Mouse (Mus musculus): ENCODE measurements around the gene Rere. TPM values are rescaled to one million over a fixed set of nuclear protein-coding genes. Genes with fewer than 3 reads are reported as not detected.

Gene Rere
- polyA plus RNA-seq, 1 experiment from 2014 or later: 5.9 TPM

GRCm38 (mm10) chr4:150257252-150258204 lies 23.9 kb upstream of the Rere start:
- Histone ChIP-seq H3K27ac (no peak overlapping the region), H3K4me2 (no peak overlapping the region), H3K4me3 (replicated peaks) (no peak overlapping the region), H3K4me1 (replicated peaks) (peaks cover 16% of the 10 kb centered on the region; the same call in 1 of the 2 replicates), H3K27me3 (no peaks in the 10 kb centered on the region), H3K9me3 (replicated peaks) (no peaks in the 10 kb centered on the region), H3K9ac (no peak overlapping the region), H3K36me3 (no peaks in the 10 kb centered on the region)
- 48% methylated on average over 20 of the region's 20 CpGs for WGBS (ENCODE audit: insufficient replicate concordance)
- peak; percentile 69 for ATAC-seq (ENCODE audit: low read depth)
- peak; percentile 63 for DNase-seq

- no peak for DNase-seq
- 69% methylated on average over 14 of the region's 14 CpGs for WGBS (ENCODE audit: insufficient replicate concordance)
- Histone ChIP-seq H3K4me1 (replicated peaks) (peaks cover 16% of the 10 kb centered on the region; the same call in 1 of the 2 replicates), H3K27ac (no peak overlapping the region), H3K9me3 (replicated peaks) (no peaks in the 10 kb centered on the region), H3K27me3 (no peaks in the 10 kb centered on the region), H3K9ac (no peak overlapping the region), H3K36me3 (no peaks in the 10 kb centered on the region), H3K4me3 (replicated peaks) (no peak overlapping the region), H3K4me2 (no peak overlapping the region)
- ATAC-seq (ENCODE audit: low read depth): no peak
These were observed 23.1 kb upstream of the Rere start for GRCm38 (mm10) chr4:150258388-150258787.

GRCm38 (mm10) chr4:150259577-150259976 lies 21.9 kb upstream of the Rere start:
- Histone ChIP-seq H3K27ac (no peak overlapping the region), H3K36me3 (no peaks in the 10 kb centered on the region), H3K9ac (no peak overlapping the region), H3K4me3 (replicated peaks) (no peak overlapping the region), H3K4me1 (replicated peaks) (peaks cover 16% of the 10 kb centered on the region; the same call in 1 of the 2 replicates), H3K4me2 (no peak overlapping the region), H3K9me3 (replicated peaks) (no peaks in the 10 kb centered on the region), H3K27me3 (no peaks in the 10 kb centered on the region)
- WGBS (ENCODE audit: insufficient replicate concordance): 78% methylated on average over 7 of the region's 7 CpGs
- ATAC-seq (ENCODE audit: low read depth) (no peak), DNase-seq (no peak)

GRCm38 (mm10) chr4:150260111-150260510 lies 21.3 kb upstream of the Rere start:
- DNase-seq (no peak), ATAC-seq (ENCODE audit: low read depth) (no peak)
- Histone ChIP-seq H3K4me3 (replicated peaks) (no peak overlapping the region), H3K27me3 (no peaks in the 10 kb centered on the region), H3K27ac (no peak overlapping the region), H3K9ac (no peak overlapping the region), H3K9me3 (replicated peaks) (no peaks in the 10 kb centered on the region), H3K4me2 (no peak overlapping the region), H3K36me3 (no peaks in the 10 kb centered on the region), H3K4me1 (replicated peaks) (peaks cover 18% of the 10 kb centered on the region)
- WGBS (ENCODE audit: insufficient replicate concordance): 80% methylated on average over 7 of the region's 7 CpGs

- Histone ChIP-seq H3K4me3 (replicated peaks) (no peak overlapping the region), H3K36me3 (no peaks in the 10 kb centered on the region), H3K4me2 (no peak overlapping the region), H3K27ac (no peak overlapping the region), H3K27me3 (no peaks in the 10 kb centered on the region), H3K9me3 (replicated peaks) (no peaks in the 10 kb centered on the region), H3K4me1 (replicated peaks) (peaks cover 25% of the 10 kb centered on the region), H3K9ac (no peak overlapping the region)
- WGBS (ENCODE audit: insufficient replicate concordance): 28% methylated on average over 6 of the region's 6 CpGs
- ATAC-seq (ENCODE audit: low read depth) (no peak), DNase-seq (no peak)
These were observed 20.7 kb upstream of the Rere start for GRCm38 (mm10) chr4:150260745-150261144.

GRCm38 (mm10) chr4:150262301-150262700 lies 19.1 kb upstream of the Rere start:
- DNase-seq (no peak), ATAC-seq (ENCODE audit: low read depth) (no peak)
- no peak overlapping the region for H3K4me2 ChIP-seq

GRCm38 (mm10) chr4:150264903-150265302 lies 16.5 kb upstream of the Rere start:
- WGBS (ENCODE audit: insufficient replicate concordance): 44% methylated on average over 7 of the region's 7 CpGs
- 0 out of 2 replicates have a peak, but pooled peaks cover 7% of the 10 kb centered on the region for H3K27me3 ChIP-seq
- H3K4me2 ChIP-seq: no peak overlapping the region
- DNase-seq: no peak
- no peaks in the 10 kb centered on the region for H3K36me3 ChIP-seq
- H3K4me1 ChIP-seq (replicated peaks): peaks cover 27% of the 10 kb centered on the region
- no peak overlapping the region for H3K27ac ChIP-seq
- H3K4me3 ChIP-seq (replicated peaks): no peak overlapping the region
- H3K9ac ChIP-seq: no peak overlapping the region
- H3K9me3 ChIP-seq (replicated peaks): no peaks in the 10 kb centered on the region
- ATAC-seq (ENCODE audit: low read depth): no peak

More at GRCm38 (mm10) chr4:150262301-150262700, 19.1 kb upstream of the Rere start:
- 0 out of 2 replicates have a peak, but pooled peaks cover 5% of the 10 kb centered on the region for H3K27me3 ChIP-seq
- H3K9me3 ChIP-seq (replicated peaks): no peaks in the 10 kb centered on the region
- 73% methylated on average over 8 of the region's 8 CpGs for WGBS (ENCODE audit: insufficient replicate concordance)
- H3K9ac ChIP-seq: no peak overlapping the region
- no peak overlapping the region for H3K4me3 ChIP-seq (replicated peaks)
- H3K27ac ChIP-seq: no peak overlapping the region
- H3K4me1 ChIP-seq (replicated peaks): peaks cover 31% of the 10 kb centered on the region
- H3K36me3 ChIP-seq: no peaks in the 10 kb centered on the region

GRCm38 (mm10) chr4:150265471-150265870 lies 16.0 kb upstream of the Rere start:
- 27% methylated on average over 5 of the region's 5 CpGs for WGBS (ENCODE audit: insufficient replicate concordance)
- H3K27me3 ChIP-seq: 0 out of 2 replicates have a peak, but pooled peaks cover 7% of the 10 kb centered on the region
- H3K9ac ChIP-seq: no peak overlapping the region
- H3K9me3 ChIP-seq (replicated peaks): no peaks in the 10 kb centered on the region
- peaks cover 29% of the 10 kb centered on the region for H3K4me1 ChIP-seq (replicated peaks)
- H3K27ac ChIP-seq: no peak overlapping the region
- DNase-seq (no peak), ATAC-seq (ENCODE audit: low read depth) (peak; percentile 59; the same call in 1 of the 2 replicates)
- H3K4me3 ChIP-seq (replicated peaks): no peak overlapping the region
- H3K36me3 ChIP-seq: no peaks in the 10 kb centered on the region
- no peak overlapping the region for H3K4me2 ChIP-seq

- Histone ChIP-seq H3K27me3 (0 out of 2 replicates have a peak, but pooled peaks cover 7% of the 10 kb centered on the region), H3K36me3 (no peaks in the 10 kb centered on the region), H3K4me2 (no peak overlapping the region), H3K4me3 (replicated peaks) (no peak overlapping the region), H3K27ac (no peak overlapping the region), H3K9me3 (replicated peaks) (no peaks in the 10 kb centered on the region), H3K4me1 (replicated peaks) (peaks cover 27% of the 10 kb centered on the region), H3K9ac (no peak overlapping the region)
- no peak for DNase-seq
- 49% methylated on average over 21 of the region's 21 CpGs for WGBS (ENCODE audit: insufficient replicate concordance)
- ATAC-seq (ENCODE audit: low read depth): no peak
These were observed 14.7 kb upstream of the Rere start for GRCm38 (mm10) chr4:150266655-150267223.

- DNase-seq: no peak
- Histone ChIP-seq H3K27me3 (0 out of 2 replicates have a peak, but pooled peaks cover 7% of the 10 kb centered on the region), H3K9me3 (replicated peaks) (no peaks in the 10 kb centered on the region), H3K27ac (no peak overlapping the region), H3K4me2 (peak overlapping the region; percentile 14; the same call in 1 of the 2 replicates), H3K36me3 (no peaks in the 10 kb centered on the region), H3K9ac (no peak overlapping the region), H3K4me3 (replicated peaks) (no peak overlapping the region), H3K4me1 (replicated peaks) (peaks cover 41% of the 10 kb centered on the region)
- 67% methylated on average over 33 of the region's 33 CpGs for WGBS (ENCODE audit: insufficient replicate concordance)
- no peak for ATAC-seq (ENCODE audit: low read depth)
These were observed 12.5 kb upstream of the Rere start for GRCm38 (mm10) chr4:150268674-150269653.

Data from liver, embryonic 13.5 days (tissue).